In the genomic region with DNA sequence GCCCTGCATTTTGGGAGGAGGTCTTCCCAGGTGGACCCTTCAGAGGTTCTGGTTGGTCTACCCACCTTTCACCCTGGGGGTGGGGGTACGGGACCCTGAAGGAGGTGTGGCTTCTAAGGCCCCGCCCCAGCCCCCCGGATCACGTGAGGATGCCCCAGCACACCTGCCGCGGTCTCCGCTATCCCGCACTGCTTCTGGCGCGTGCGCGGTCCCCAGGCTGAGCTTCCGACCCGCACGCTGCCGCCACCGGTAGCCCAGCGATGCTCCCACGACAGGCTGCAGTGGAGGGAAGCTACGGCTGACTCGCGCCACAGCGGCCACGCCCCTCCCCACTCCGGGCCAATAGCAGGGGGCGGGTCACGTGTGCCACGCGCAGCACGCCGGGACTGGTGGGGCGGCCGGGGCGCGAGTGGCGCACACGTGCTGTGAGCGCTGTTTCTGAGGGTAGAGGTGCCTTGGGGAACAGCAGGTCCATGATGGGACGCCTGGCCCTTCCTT, we compare ENCODE assay signal across 8 mouse cellular contexts. TPM values are rescaled to one million over a fixed set of nuclear protein-coding genes. Genes with fewer than 3 reads are reported as not detected.
DNase-seq lines count a peak whose midpoint lies in the region; ATAC-seq lines count a peak whose summit lies in the region.

TSS of gene Foxred2 (minus strand) at position 319 of the 498 bp plus-strand sequence.

- peaks cover 8% of the 10 kb centered on the region; the same call in 1 of the 2 replicates for H3K4me1 ChIP-seq in hindbrain, embryonic 11.5 days (replicated peaks; ENCODE audit: control insufficient read depth, insufficient read depth, low read length)

- WGBS in hindbrain, embryonic 11.5 days = under 1% methylated on average over 39 of the region's 39 CpGs

- peak within 1 kb of the TSS; percentile 54 for H3K4me3 ChIP-seq in hindbrain, embryonic 11.5 days (ENCODE audit: low read depth, low read length)

- peak; percentile 55 for DNase-seq in MN1 (ENCODE audit: low spot score)
- peak; percentile 93 to 95 for DNase-seq in cerebellum, postnatal 10 days
- DNase-seq in frontal cortex, postnatal 10 days (ENCODE audit: low spot score in 2 of 2) = peak; percentile 85 to 89
- DNase-seq in hindbrain, embryonic 11.5 days (ENCODE audit: low spot score) = peak; percentile 89
- peak; percentile 84 to 86 for DNase-seq in layer of hippocampus, postnatal 36 days
- DNase-seq in lung, postnatal 25 days (ENCODE audit: low spot score) = peak; percentile 79
- peak; percentile 94 for DNase-seq in retina, postnatal 1 day
- peak; percentile 94 for DNase-seq in thymus, postnatal 4 days

- no peaks in the 10 kb centered on the region for H3K9me3 ChIP-seq in hindbrain, embryonic 11.5 days (ENCODE audit: control insufficient read depth, low read length)

- peak within 1 kb of the TSS; percentile 84 for H3K4me2 ChIP-seq in hindbrain, embryonic 11.5 days (replicated peaks; ENCODE audit: low read depth, low read length)

- H3K27ac ChIP-seq in hindbrain, embryonic 11.5 days (ENCODE audit: low read depth, low read length) = no peak within 1 kb of the TSS

- H3K9ac ChIP-seq in hindbrain, embryonic 11.5 days (ENCODE audit: low read depth, low read length) = peak within 1 kb of the TSS; percentile 56

- H3K27me3 ChIP-seq in hindbrain, embryonic 11.5 days (ENCODE audit: control insufficient read depth, insufficient read depth, low read length) = peaks cover 7% of the 10 kb centered on the region

- H3K36me3 ChIP-seq in hindbrain, embryonic 11.5 days (ENCODE audit: control insufficient read depth, insufficient read depth, low read length) = peaks cover 19% of the 10 kb centered on the region

- ATAC-seq in hindbrain, embryonic 11.5 days (ENCODE audit: low FRiP score) = peak; percentile 94

RNA-seq across cellular contexts. Expression of gene Foxred2, which starts in this region (rescaled TPM):
- 4.4 and 4.6 TPM in 2 replicates for polyA plus RNA-seq in hindbrain, embryonic 11.5 days (2014; fragmentation: Nextera tagmentation; extraction: Ambion mirVana)
- total RNA-seq in layer of hippocampus, postnatal 36 days (2021) = 10 to 100 TPM; 10.5 to 11.8 TPM
